Mouse (Mus musculus) T-helper 1 cell (primary cell): ENCODE measurements around the gene Lipt2.

Source experiments
- in situ Hi-C: fragments of 300-600 bp; cut with MboI, MseI; formaldehyde crosslinking; loops from one replicate; pipeline ENCODE4 v1.15.1; 2025; ENCODE audit warnings: high pct_unique_total_duplicates

The Lipt2 gene

GRCm38 (mm10) chr7:100170756-100171155 is 11.7 kb downstream of the Lipt2 start:
- in situ Hi-C loops: no loop called here

DNA sequence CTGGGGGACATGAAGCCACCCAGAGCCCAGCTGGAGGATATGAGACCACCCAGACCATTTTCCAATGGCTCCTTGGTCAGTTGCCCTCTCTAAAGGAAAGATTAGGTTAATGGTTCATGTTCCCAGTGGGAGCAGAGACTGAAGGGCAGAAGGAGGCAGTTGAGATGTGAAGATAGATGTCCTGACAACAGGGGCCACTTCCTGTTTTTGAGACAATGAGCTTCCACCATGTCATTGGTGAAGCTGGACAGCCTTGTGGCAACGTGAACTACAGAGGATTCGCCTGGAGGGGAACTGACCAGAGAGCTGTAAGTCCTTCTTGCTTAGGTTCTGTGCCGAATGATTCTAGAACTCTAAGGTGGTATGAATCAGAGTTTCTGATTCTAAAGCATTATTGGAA is 17.2 kb downstream of the Lipt2 start, which contains the start of gene Kcne3:
Kcne3 (plus strand) TSS at position 234 of the 400 bp plus-strand sequence.
- in situ Hi-C loops: no loop called here

- in situ Hi-C loops: no loop called here
Observed at GRCm38 (mm10) chr7:100178016-100178890, 19.2 kb downstream of the Lipt2 start.

DNA sequence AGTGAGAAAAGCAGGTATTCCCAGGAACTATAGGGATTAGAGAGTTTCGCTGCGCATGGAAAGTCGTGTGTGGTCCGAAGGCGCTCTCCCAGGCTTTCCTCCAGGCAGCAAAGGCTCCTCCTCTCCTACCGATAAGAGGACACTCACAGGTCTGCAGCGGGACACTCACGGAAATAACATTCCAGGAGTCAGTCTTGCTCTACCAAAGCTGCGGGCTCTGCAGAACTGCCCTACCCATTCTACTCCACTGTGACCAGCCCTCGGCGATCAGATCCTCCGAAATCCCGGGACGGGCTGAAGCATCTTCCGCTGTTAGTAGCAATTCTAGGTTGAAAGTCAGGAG is 19.8 kb downstream of the Lipt2 start:
- in situ Hi-C loops: no loop called here

- in situ Hi-C loops: no loop called here
Observed at GRCm38 (mm10) chr7:100179394-100179793, 20.3 kb downstream of the Lipt2 start.

DNA sequence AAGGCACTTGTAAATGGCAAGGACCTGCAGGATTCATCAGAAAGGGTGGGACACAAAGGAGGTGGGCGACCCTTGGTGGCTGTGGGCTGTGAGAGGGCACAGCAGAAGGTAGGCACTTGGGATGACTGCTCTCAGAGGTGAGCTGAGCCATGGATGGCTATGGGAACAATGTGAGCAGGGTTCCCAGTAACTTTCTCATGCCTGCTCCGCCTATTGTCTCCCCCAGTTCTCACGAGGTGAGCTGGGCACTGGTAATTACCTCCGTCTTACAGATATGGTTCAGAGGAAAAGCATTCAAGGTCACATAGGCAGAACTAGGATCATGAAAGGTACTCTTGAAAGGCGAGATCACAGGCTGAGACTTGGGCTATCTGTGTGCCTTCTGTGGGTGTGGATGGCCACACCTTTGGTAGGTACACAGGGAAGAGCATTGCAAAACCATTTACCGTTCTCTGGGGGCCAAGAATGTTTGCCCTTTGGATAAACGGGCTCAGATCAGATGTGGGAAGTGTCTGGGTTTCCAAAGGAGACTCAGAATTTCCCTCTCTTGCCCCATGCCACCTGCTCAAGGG is 20.8 kb downstream of the Lipt2 start:
- in situ Hi-C loops: no loop called here

DNA sequence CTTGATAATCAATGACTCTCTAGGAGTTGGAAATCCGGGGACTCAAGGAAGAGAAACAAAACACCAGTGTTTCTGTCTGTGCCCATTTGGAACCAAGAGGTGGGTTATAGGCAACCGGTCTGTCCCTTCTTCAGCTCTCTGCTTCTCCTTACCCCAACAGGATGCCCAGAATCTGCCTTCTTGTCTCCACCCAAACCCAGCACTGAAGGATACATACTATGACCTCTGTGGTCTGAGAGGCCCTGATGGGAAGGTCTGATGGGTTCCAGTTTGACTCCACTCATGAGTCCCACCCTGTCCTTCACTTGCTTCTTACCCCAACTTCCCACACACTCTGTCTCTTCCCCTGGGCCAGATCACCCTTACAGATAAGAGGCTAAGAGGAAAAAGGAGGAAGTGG is 22.1 kb downstream of the Lipt2 start:
- in situ Hi-C loops: no loop called here

DNA sequence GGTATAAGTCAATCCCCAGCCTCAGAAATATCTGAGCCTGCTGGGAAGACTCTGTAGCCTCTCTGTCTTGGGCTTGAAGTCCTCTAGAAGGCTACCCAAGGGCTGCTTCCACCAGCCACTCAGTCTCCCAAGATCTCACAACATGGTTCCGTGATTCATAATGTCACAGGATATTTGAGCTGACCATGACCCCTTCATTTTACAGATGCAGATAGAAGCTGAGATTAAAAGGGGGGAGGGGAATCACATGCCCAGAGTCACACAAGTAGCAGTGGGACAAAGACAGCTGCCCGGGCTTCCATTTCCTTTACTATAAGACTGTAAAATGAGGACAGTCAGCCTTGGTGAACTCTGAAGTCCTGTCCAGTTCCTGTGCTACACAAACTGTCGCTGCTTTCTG is 22.5 kb downstream of the Lipt2 start:
- in situ Hi-C loops: no loop called here

DNA sequence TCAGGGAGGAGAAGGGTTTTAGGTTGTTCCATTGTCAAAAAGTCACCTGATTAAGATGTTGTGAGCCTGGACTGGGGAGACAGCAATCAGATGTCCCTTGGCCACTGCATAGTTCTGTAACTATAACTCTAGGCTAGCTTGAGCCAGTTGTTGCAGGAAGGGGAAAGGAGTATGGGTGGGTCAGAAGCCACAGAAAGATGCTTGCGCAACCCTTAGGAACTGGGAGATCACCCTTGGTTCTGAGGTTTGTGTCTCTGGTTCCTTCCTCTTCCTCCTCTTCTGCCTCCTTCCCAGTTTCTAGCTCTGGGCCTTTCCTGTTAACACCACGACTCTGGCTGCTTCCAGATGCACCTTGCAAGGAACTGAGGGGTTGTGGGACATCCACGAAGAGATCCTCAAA is 23.3 kb downstream of the Lipt2 start:
- in situ Hi-C loops: no loop called here

DNA sequence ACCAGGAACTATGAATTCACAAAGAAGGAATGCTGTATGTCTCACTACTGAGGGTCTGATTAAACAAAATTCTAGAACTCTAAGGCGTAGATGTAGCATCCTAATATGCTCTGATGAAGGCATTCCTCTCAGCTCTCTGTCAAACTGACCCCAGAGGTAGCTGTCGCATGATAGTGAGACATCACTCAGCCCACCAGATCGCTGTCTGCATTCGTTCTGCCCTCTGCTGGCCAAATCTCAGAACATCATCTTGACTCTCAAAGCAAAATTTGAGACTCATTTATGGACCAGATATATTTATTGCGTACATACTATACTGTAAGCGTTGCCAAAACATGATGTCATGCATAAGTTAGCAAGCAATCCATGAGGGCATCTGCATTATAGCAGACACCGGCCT is 28.5 kb downstream of the Lipt2 start:
- in situ Hi-C loops: no loop called here

- in situ Hi-C loops: no loop called here
Observed at GRCm38 (mm10) chr7:100190167-100190566, 31.1 kb downstream of the Lipt2 start.

GRCm38 (mm10) chr7:100190778-100191177 is 31.7 kb downstream of the Lipt2 start:
- in situ Hi-C loops: no loop called here

DNA sequence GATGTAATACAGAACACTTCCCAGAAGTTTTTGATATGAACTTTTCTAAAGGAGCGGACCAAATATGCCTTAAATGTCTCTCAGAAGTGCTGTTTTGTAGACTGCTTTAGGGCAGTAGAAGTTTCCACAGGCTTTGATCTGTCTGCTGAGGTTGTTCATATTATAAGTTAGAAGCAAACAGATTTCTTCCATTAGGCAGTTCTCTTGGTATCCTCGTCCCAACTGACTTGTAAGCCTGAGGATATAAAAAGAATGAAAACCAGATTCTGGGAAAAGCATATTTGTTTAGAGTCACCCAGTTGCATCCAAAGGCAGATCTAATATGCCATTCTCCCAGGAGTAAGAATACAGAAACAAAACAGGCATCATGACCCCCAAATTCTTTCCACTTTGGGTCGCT is 42.1 kb downstream of the Lipt2 start:
- in situ Hi-C loops: no loop called here

- in situ Hi-C loops: no loop called here
Observed at GRCm38 (mm10) chr7:100203616-100204015, 44.5 kb downstream of the Lipt2 start.

GRCm38 (mm10) chr7:100204871-100205270 is 45.8 kb downstream of the Lipt2 start:
- in situ Hi-C loops: no loop called here

- in situ Hi-C loops: no loop called here
Observed at GRCm38 (mm10) chr7:100206144-100206543, 47.1 kb downstream of the Lipt2 start.

GRCm38 (mm10) chr7:100207886-100208285 is 48.8 kb downstream of the Lipt2 start:
- in situ Hi-C loops: no loop called here
